Mouse (Mus musculus) heart, postnatal 10 days (tissue): Measurements from ENCODE around the gene Mrpl47. TPM values are rescaled to one million over a fixed set of nuclear protein-coding genes. Genes with fewer than 3 reads are reported as not detected.

Experiments
- total RNA-seq, 2 experiments: library from RNA; stranded (reverse); gene quantifications; 2 replicates each; pipeline ENCODE4 v1.2.3; 2021

Mrpl47 gene
- total RNA-seq, 2 experiments from 2014 or later: 39.6 to 43.9 TPM

Other genes starting within 250 kb of the Mrpl47 start
- gene Kcnmb3, start 245.4 kb downstream of the Mrpl47 start, total RNA-seq: under 1 TPM; 0.20 to 0.55 TPM
- gene Zfp639, start 227.3 kb downstream of the Mrpl47 start, total RNA-seq: 10 to 100 TPM; 24.0 to 30.2 TPM
- gene Mfn1, start 208.1 kb downstream of the Mrpl47 start, total RNA-seq: 100 to 1,000 TPM; 326 to 361 TPM
- 10 to 100 TPM; 39.9 to 40.4 TPM for gene Gnb4, start 121.0 kb downstream of the Mrpl47 start, total RNA-seq
- gene Actl6a, start 31.3 kb downstream of the Mrpl47 start, total RNA-seq: 10 to 100 TPM; 34.8 to 35.7 TPM
- gene Ndufb5, start 615 bp downstream of the Mrpl47 start, total RNA-seq: 100 to 1,000 TPM; 747 to 748 TPM
- gene Usp13, start 79.9 kb upstream of the Mrpl47 start, total RNA-seq: 100 to 1,000 TPM; 153 to 156 TPM